Mouse (Mus musculus) ZHBTc4 (cell line): ENCODE data around the gene Fblim1.
A peak's percentile ranks its signal among the peaks of the same experiment; 100 is the strongest.

Experiments
- DNase-seq: peaks from one replicate; pipeline ENCODE4 v3.0.0-alpha.2; 2011; ENCODE audit warnings: low read depth, low spot score

The Fblim1 gene

DNA sequence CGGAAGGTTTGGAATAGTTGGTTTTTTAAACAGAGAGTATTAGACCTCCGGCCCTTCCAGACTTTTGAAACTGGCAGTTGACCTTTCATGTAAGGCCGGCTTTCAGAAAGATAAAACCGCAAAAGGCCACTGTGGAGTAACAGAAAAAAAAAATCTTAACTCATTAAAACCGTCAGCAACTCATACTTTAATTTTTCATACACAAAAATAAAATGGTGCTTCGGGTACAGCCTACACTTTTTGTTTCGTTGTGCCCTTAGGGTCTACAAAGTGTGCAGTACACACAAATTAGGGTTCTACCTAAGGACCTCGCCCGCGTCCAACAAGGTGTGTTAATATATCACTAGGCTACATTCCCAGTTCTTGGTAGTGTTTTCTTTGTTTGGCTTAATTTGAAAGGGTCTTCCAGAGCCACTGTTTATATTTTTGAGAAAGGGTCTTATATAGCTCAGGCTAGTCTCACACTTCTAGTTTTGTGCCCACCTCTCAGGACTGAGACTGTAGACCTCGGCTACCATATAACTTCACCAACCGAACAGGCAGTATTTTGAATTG lies 66.6 kb downstream of the Fblim1 start:
- no peak for DNase-seq

GRCm38 (mm10) chr4:141538408-141539212 lies 67.3 kb downstream of the Fblim1 start, which contains the start of gene Spen:
Gene Spen, minus strand, starts transcription at chr4:141538597.
- peak; percentile 97 for DNase-seq

DNA sequence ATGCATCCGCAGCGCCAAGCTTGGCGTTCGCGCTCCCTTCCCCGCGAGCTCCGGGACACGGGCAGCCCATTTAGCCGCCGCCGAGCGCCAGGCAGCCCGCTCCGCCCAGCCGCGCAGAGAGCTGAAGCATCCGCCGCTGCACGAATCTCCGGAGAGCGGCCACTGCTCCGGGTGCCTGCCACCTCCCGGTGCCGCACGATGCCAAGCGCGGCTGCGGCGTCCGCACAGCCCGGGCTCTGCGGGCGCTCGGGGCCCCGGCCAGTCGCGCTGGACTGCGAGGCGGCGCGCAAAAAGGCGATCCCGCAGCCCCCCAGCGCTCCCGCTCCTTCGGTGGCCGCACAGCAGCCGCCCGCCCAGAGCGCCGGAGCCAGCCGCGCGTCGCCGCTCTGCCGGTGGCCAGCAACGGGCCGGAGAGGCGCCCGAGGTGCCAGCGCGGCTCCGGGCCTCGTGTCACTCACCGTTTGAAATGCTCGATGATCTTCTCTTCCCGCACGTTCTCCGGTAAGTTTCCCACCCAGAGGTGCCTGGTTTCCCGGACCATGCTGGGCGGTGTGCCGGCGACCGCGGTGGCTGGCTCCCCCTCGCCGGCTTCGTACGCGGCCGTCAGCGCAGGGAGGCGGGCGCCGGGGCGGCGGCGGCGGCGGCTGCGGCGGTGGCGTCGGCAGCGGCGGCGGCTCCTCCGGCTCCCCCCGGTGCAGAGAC lies 68.0 kb downstream of the Fblim1 start:
- DNase-seq = no peak

- no peak for DNase-seq
Observed at GRCm38 (mm10) chr4:141537226-141537610, 68.7 kb downstream of the Fblim1 start.

- peak; percentile 86 for DNase-seq
Observed at GRCm38 (mm10) chr4:141536291-141537225, 69.3 kb downstream of the Fblim1 start.

DNA sequence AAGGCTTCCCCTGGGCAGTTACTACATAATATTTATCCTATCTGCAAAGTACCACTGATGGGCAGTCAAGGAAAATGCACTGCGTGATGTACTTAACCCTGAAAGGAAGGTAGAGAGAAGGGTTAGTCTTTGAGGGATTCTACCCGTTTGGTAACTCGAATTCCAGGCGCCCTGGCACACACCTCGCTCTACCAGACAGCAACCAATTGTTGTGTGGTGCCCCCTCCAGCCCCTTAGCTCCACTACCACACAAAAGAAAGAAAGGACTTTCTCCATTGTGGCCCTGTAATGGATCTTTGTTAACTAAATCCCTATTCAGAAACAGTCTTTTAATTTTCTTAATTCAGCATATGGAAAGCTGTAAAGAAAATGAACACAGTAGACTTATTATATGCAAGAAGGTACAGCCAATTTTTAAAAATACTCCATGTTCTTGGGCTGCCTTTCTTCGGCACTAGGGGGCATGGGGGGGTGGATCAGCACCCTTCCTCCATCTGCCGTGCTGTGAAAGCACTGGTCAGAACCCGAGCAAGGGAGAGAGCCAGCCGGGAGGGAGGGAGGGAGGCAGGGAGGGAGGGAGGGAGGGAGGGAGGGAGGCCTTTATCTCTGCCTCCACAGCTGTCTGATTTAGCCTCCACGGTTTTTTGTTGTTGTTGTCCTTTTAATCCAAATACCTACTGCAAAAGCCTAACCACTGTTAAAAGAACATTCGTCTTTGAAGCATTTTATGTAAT lies 70.8 kb downstream of the Fblim1 start:
- peak; percentile 85 for DNase-seq

DNA sequence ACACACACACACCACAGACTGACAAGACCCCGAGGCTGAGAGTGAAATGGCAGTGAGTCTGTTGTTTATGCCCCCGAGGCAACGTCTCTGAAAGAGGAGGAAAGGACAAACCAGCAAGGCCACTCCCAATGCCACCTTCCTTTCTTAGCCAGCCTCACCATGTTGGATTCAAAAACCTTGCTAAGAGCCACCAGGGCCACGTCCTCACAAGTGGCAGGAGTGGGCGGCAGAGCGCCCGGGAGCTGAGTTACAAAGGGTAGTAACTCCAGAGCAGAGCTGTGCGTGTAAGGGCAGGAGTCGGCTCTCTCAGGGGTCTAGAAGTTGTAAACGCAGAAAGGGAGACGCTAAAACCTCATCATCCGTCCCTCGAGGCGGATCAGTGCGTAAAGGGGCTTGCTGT lies 74.9 kb downstream of the Fblim1 start:
- DNase-seq = no peak

GRCm38 (mm10) chr4:141528938-141529337 lies 77.0 kb downstream of the Fblim1 start:
- peak; percentile 70 for DNase-seq

DNA sequence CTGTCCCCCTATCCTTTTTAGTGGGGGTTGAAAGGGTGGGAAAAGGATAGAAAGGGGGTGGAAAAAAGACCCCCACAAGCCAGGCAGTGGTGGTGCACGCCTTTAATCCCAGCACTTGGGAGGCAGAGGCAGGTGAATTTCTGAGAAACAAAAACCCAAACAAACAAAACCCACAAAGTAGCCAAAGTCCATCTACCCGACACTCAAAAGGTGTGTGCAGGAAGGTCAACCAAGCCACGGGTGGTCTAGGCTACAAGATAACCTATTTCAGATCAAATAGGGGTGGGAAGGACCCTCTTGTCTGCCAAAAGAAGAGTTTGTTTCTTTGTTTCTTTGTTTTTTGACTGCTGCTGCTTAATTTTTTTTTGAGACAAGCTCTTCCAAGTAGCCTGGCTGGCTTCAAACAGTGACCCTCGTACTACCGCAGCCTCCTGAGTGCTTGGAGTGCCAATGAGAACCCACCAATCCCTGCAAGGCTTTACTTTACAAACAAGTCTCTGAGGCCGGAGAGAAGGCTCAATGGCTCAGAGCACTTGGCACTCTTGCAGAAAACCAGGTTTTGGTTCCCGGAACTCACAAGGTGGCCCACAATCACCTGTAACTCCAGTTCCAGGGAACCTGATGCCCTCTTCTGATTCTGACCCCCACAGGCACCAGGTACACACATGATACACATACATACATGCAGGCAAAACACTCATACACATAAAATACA lies 78.8 kb downstream of the Fblim1 start:
- DNase-seq = no peak
